Mouse (Mus musculus) midbrain, embryonic 12.5 days (tissue): ENCODE data around the gene Gm42372. TPM values are rescaled to one million over a fixed set of nuclear protein-coding genes. Genes with fewer than 3 reads are reported as not detected.
A peak's percentile ranks its signal among the peaks of the same experiment; 100 is the strongest.

Source experiments
- ATAC-seq: fragments of 200-750 bp; cut with Nextera tagmentation; 2 replicates; pipeline ENCODE4 v1.8.0; 2017; ENCODE audit warnings: low read depth, moderate TSS enrichment, moderate library complexity; ENCODE audit not compliant: low FRiP score
- H3K27ac ChIP-seq: fragments of 300-500 bp; sonication (generic); replicated peaks from 2 replicates; pipeline ENCODE4 v1.5.1; 2016; ENCODE audit warnings: mild to moderate bottlenecking
- H3K27me3 ChIP-seq: fragments of 300-500 bp; sonication (generic); 2 replicates; pipeline ENCODE4 v1.6.1; 2016; ENCODE audit warnings: mild to moderate bottlenecking
- H3K36me3 ChIP-seq: fragments of 300-500 bp; sonication (generic); 2 replicates; pipeline ENCODE4 v1.6.1; 2016
- H3K4me1 ChIP-seq: fragments of 300-500 bp; sonication (generic); 2 replicates; pipeline ENCODE4 v1.6.1; 2016
- H3K4me2 ChIP-seq: fragments of 300-500 bp; sonication (generic); replicated peaks from 2 replicates; pipeline ENCODE4 v1.6.1; 2016; ENCODE audit warnings: mild to moderate bottlenecking, moderate library complexity
- H3K4me3 ChIP-seq: fragments of 300-500 bp; sonication (generic); 2 replicates; pipeline ENCODE4 v1.5.1; 2016; ENCODE audit warnings: mild to moderate bottlenecking
- H3K9ac ChIP-seq: fragments of 300-500 bp; sonication (generic); replicated peaks from 2 replicates; pipeline ENCODE4 v1.6.1; 2016; ENCODE audit warnings: mild to moderate bottlenecking, moderate library complexity
- H3K9me3 ChIP-seq: fragments of 300-500 bp; sonication (generic); 2 replicates; pipeline ENCODE4 v1.6.1; 2016; ENCODE audit warnings: mild to moderate bottlenecking
- WGBS: fragments of 180-500 bp; shearing (Covaris S2); methylation state at CpG from one replicate; pipeline ENCODE4 v1.1.7; 2016; 5-methylcytosine and 5-hydroxymethylcytosine counted together
- polyA plus RNA-seq: library from polyadenylated mRNA; unstranded; fragments of >200 nt; fragmentation: Nextera tagmentation; extraction: Ambion mirVana; gene quantifications from 2 replicates; pipeline ENCODE4 v1.2.1, GENCODE M21; 2016

Gene Gm42372
- polyA plus RNA-seq, 1 experiment from 2014 or later, result 1.7 TPM

GRCm38 (mm10) chr7:16994400-16994799, 11.5 kb downstream of the Gm42372 start:
- Histone ChIP-seq H3K9ac (peak overlapping the region; percentile 66), H3K36me3 (peaks cover 7% of the 10 kb centered on the region; the same call in 1 of the 2 replicates), H3K9me3 (0 out of 2 replicates have a peak, but pooled peaks cover 2% of the 10 kb centered on the region), H3K4me2 (peak overlapping the region; percentile 59), H3K4me3 (peak overlapping the region; percentile 47), H3K27me3 (no peaks in the 10 kb centered on the region), H3K4me1 (peaks cover 61% of the 10 kb centered on the region), H3K27ac (peak overlapping the region; percentile 58; the same call in 1 of the 2 replicates)
- WGBS, result 2% methylated on average over 20 of the region's 20 CpGs
- ATAC-seq, result no peak

- H3K27ac ChIP-seq, result peak overlapping the region; percentile 20; the same call in 1 of the 2 replicates
- H3K4me2 ChIP-seq, result peak overlapping the region; percentile 59
- peaks cover 55% of the 10 kb centered on the region for H3K4me1 ChIP-seq
- WGBS, result 88% methylated on average over 4 of the region's 4 CpGs
- H3K9ac ChIP-seq, result peak overlapping the region; percentile 66; the same call in 1 of the 2 replicates
- H3K4me3 ChIP-seq, result peak overlapping the region; percentile 47
- no peaks in the 10 kb centered on the region for H3K27me3 ChIP-seq
- H3K36me3 ChIP-seq, result peaks cover 7% of the 10 kb centered on the region; the same call in 1 of the 2 replicates
- ATAC-seq, result no peak
- no peaks in the 10 kb centered on the region for H3K9me3 ChIP-seq
Observed at GRCm38 (mm10) chr7:16995345-16995744, 12.5 kb downstream of the Gm42372 start.

GRCm38 (mm10) chr7:16999233-16999632, 16.3 kb downstream of the Gm42372 start:
- H3K4me2 ChIP-seq, result no peak overlapping the region
- no peaks in the 10 kb centered on the region for H3K27me3 ChIP-seq
- H3K4me3 ChIP-seq, result no peak overlapping the region
- H3K9me3 ChIP-seq, result no peaks in the 10 kb centered on the region
- H3K4me1 ChIP-seq, result peaks cover 28% of the 10 kb centered on the region
- H3K36me3 ChIP-seq, result peaks cover 18% of the 10 kb centered on the region
- 0 out of 2 replicates have a peak, but pooled peaks have one; percentile 1 for ATAC-seq
- 73% methylated on average over 4 of the region's 4 CpGs for WGBS
- no peak overlapping the region for H3K9ac ChIP-seq
- no peak overlapping the region for H3K27ac ChIP-seq

GRCm38 (mm10) chr7:16999650-17000049, 16.8 kb downstream of the Gm42372 start:
- H3K4me1 ChIP-seq, result peaks cover 24% of the 10 kb centered on the region
- H3K27me3 ChIP-seq, result no peaks in the 10 kb centered on the region
- WGBS, result 21% methylated on average over 4 of the region's 4 CpGs
- no peak overlapping the region for H3K27ac ChIP-seq
- H3K9ac ChIP-seq, result no peak overlapping the region
- no peak overlapping the region for H3K4me2 ChIP-seq
- H3K36me3 ChIP-seq, result peaks cover 22% of the 10 kb centered on the region
- no peak overlapping the region for H3K4me3 ChIP-seq
- ATAC-seq, result 0 out of 2 replicates have a peak, but pooled peaks have one; percentile 13
- no peaks in the 10 kb centered on the region for H3K9me3 ChIP-seq

- H3K36me3 ChIP-seq, result peaks cover 50% of the 10 kb centered on the region
- ATAC-seq, result peak; percentile 69
- H3K27ac ChIP-seq, result no peak overlapping the region
- H3K4me1 ChIP-seq, result peaks cover 1% of the 10 kb centered on the region; the same call in 1 of the 2 replicates
- H3K4me3 ChIP-seq, result no peak overlapping the region
- 14% methylated on average over 7 of the region's 7 CpGs for WGBS
- no peak overlapping the region for H3K4me2 ChIP-seq
- H3K27me3 ChIP-seq, result no peaks in the 10 kb centered on the region
- no peaks in the 10 kb centered on the region for H3K9me3 ChIP-seq
- no peak overlapping the region for H3K9ac ChIP-seq
Observed at GRCm38 (mm10) chr7:17002375-17003195, 19.7 kb downstream of the Gm42372 start.

GRCm38 (mm10) chr7:17003230-17003960, 20.5 kb downstream of the Gm42372 start:
- Histone ChIP-seq H3K9me3 (no peaks in the 10 kb centered on the region), H3K4me3 (no peak overlapping the region), H3K4me2 (no peak overlapping the region), H3K27ac (no peak overlapping the region), H3K36me3 (peaks cover 53% of the 10 kb centered on the region), H3K9ac (no peak overlapping the region), H3K27me3 (no peaks in the 10 kb centered on the region), H3K4me1 (no peaks in the 10 kb centered on the region)
- ATAC-seq, result no peak
- WGBS, result 88% methylated on average over 7 of the region's 7 CpGs

GRCm38 (mm10) chr7:17004716-17005115, 21.8 kb downstream of the Gm42372 start:
- WGBS, result 89% methylated on average over 7 of the region's 7 CpGs
- Histone ChIP-seq H3K4me1 (no peaks in the 10 kb centered on the region), H3K9me3 (no peaks in the 10 kb centered on the region), H3K9ac (no peak overlapping the region), H3K4me3 (no peak overlapping the region), H3K27me3 (no peaks in the 10 kb centered on the region), H3K27ac (no peak overlapping the region), H3K36me3 (peaks cover 65% of the 10 kb centered on the region), H3K4me2 (no peak overlapping the region)
- no peak for ATAC-seq

GRCm38 (mm10) chr7:17007300-17007699, 24.4 kb downstream of the Gm42372 start:
- no peak overlapping the region for H3K27ac ChIP-seq
- peaks cover 85% of the 10 kb centered on the region for H3K36me3 ChIP-seq
- no peak overlapping the region for H3K4me2 ChIP-seq
- 87% methylated on average over 4 of the region's 4 CpGs for WGBS
- H3K9ac ChIP-seq, result no peak overlapping the region
- no peak for ATAC-seq
- no peaks in the 10 kb centered on the region for H3K9me3 ChIP-seq
- no peaks in the 10 kb centered on the region for H3K27me3 ChIP-seq
- H3K4me3 ChIP-seq, result no peak overlapping the region
- no peaks in the 10 kb centered on the region for H3K4me1 ChIP-seq

GRCm38 (mm10) chr7:17009326-17010009, 26.6 kb downstream of the Gm42372 start:
- Histone ChIP-seq H3K4me2 (no peak overlapping the region), H3K4me1 (no peaks in the 10 kb centered on the region), H3K9me3 (no peaks in the 10 kb centered on the region), H3K27ac (no peak overlapping the region), H3K4me3 (no peak overlapping the region), H3K9ac (no peak overlapping the region), H3K27me3 (no peaks in the 10 kb centered on the region), H3K36me3 (peaks cover 98% of the 10 kb centered on the region)
- 94% methylated on average over 16 of the region's 16 CpGs for WGBS
- ATAC-seq, result no peak

GRCm38 (mm10) chr7:17010010-17010347, 27.1 kb downstream of the Gm42372 start:
- H3K27me3 ChIP-seq, result no peaks in the 10 kb centered on the region
- H3K9ac ChIP-seq, result no peak overlapping the region
- WGBS, result 91% methylated on average over 5 of the region's 5 CpGs
- no peaks in the 10 kb centered on the region for H3K4me1 ChIP-seq
- H3K9me3 ChIP-seq, result no peaks in the 10 kb centered on the region
- no peak overlapping the region for H3K4me2 ChIP-seq
- H3K4me3 ChIP-seq, result no peak overlapping the region
- H3K36me3 ChIP-seq, result peaks cover 98% of the 10 kb centered on the region
- ATAC-seq, result no peak
- H3K27ac ChIP-seq, result no peak overlapping the region

- ATAC-seq, result no peak
- WGBS, result 91% methylated on average over 7 of the region's 7 CpGs
Observed at GRCm38 (mm10) chr7:17011909-17012590, 29.2 kb downstream of the Gm42372 start.

More at GRCm38 (mm10) chr7:17011909-17012590, 29.2 kb downstream of the Gm42372 start:
- Histone ChIP-seq H3K36me3 (peaks cover 98% of the 10 kb centered on the region), H3K27me3 (no peaks in the 10 kb centered on the region), H3K4me3 (no peak overlapping the region), H3K27ac (no peak overlapping the region), H3K9me3 (no peaks in the 10 kb centered on the region), H3K4me1 (no peaks in the 10 kb centered on the region), H3K4me2 (no peak overlapping the region), H3K9ac (no peak overlapping the region)
